Mouse (Mus musculus) limb, embryonic 11.5 days (tissue): ENCODE data around the gene Mrm3. TPM values are rescaled to one million over a fixed set of nuclear protein-coding genes. Genes with fewer than 3 reads are reported as not detected.
A peak's percentile ranks its signal among the peaks of the same experiment; 100 is the strongest.

Source experiments
- ATAC-seq: fragments of 200-750 bp; cut with Nextera tagmentation; 2 replicates; pipeline ENCODE4 v1.8.0; 2017; ENCODE audit warnings: low read depth; ENCODE audit not compliant: insufficient number of reproducible peaks, low FRiP score, low TSS enrichment
- DNase-seq: peaks from one replicate; pipeline ENCODE4 v3.0.0-alpha.2; 2015; ENCODE audit warnings: low spot score
- H3K27ac ChIP-seq: fragments of 300-500 bp; sonication (generic); replicated peaks from 2 replicates; pipeline ENCODE4 v1.5.1; 2014; ENCODE audit warnings: low read depth, mild to moderate bottlenecking, low read length
- H3K27me3 ChIP-seq: fragments of 300-500 bp; sonication (generic); 2 replicates; pipeline ENCODE4 v1.6.1; 2014; ENCODE audit warnings: mild to moderate bottlenecking, low read length, mixed read lengths; ENCODE audit not compliant: control insufficient read depth, insufficient read depth
- H3K36me3 ChIP-seq: fragments of 300-500 bp; sonication (generic); 2 replicates; pipeline ENCODE4 v1.6.1; 2014; ENCODE audit warnings: mild to moderate bottlenecking, low read length, moderate library complexity, mixed read lengths; ENCODE audit not compliant: control insufficient read depth, insufficient read depth
- H3K4me1 ChIP-seq: fragments of 300-500 bp; sonication (generic); 2 replicates; pipeline ENCODE4 v1.6.1; 2014; ENCODE audit warnings: low read length, mixed read lengths; ENCODE audit not compliant: control insufficient read depth, insufficient read depth
- H3K4me2 ChIP-seq: fragments of 300-500 bp; sonication (generic); 2 replicates; pipeline ENCODE4 v1.6.1; 2014; ENCODE audit warnings: low read depth, mild to moderate bottlenecking, moderate library complexity; ENCODE audit not compliant: severe bottlenecking
- H3K4me3 ChIP-seq: fragments of 300-500 bp; sonication (generic); 2 replicates; pipeline ENCODE4 v1.5.1; 2014; ENCODE audit warnings: low read depth, low read length
- H3K9ac ChIP-seq: fragments of 300-500 bp; sonication (generic); 2 replicates; pipeline ENCODE4 v1.6.1; 2014; ENCODE audit warnings: mild to moderate bottlenecking, low read length
- H3K9me3 ChIP-seq: fragments of 300-500 bp; sonication (generic); 2 replicates; pipeline ENCODE4 v1.6.1; 2016; ENCODE audit warnings: low read length; ENCODE audit not compliant: control insufficient read depth
- WGBS: fragments of 180-500 bp; shearing (Covaris S2); extraction: QIAGEN DNeasy Blood & Tissue Kit; methylation state at CpG from one replicate; pipeline ENCODE4 v1.1.7; 2014; 5-methylcytosine and 5-hydroxymethylcytosine counted together
- polyA plus RNA-seq: library from polyadenylated mRNA; unstranded; fragments of >200 nt; fragmentation: Nextera tagmentation; extraction: Ambion mirVana; gene quantifications from 2 replicates; pipeline ENCODE4 v1.2.1, GENCODE M21; 2014

Gene Mrm3
- polyA plus RNA-seq, 1 experiment from 2014 or later: 24.0 TPM

GRCm38 (mm10) chr11:76213841-76214240, 29.7 kb upstream of the Mrm3 start:
- ATAC-seq (no peak), DNase-seq (no peak)

GRCm38 (mm10) chr11:76215011-76215410, 28.5 kb upstream of the Mrm3 start:
- peaks cover 15% of the 10 kb centered on the region; the same call in 1 of the 2 replicates for H3K36me3 ChIP-seq

More at GRCm38 (mm10) chr11:76213841-76214240, 29.7 kb upstream of the Mrm3 start:
- Histone ChIP-seq H3K4me3 (no peak overlapping the region), H3K4me1 (peaks cover 3% of the 10 kb centered on the region; the same call in 1 of the 2 replicates), H3K9ac (no peak overlapping the region), H3K9me3 (no peaks in the 10 kb centered on the region), H3K27me3 (no peaks in the 10 kb centered on the region), H3K36me3 (peaks cover 15% of the 10 kb centered on the region; the same call in 1 of the 2 replicates), H3K4me2 (no peak overlapping the region), H3K27ac (no peak overlapping the region)
- 93% methylated on average over 5 of the region's 5 CpGs for WGBS

GRCm38 (mm10) chr11:76216049-76216540, 27.4 kb upstream of the Mrm3 start:
- H3K36me3 ChIP-seq: peaks cover 15% of the 10 kb centered on the region; the same call in 1 of the 2 replicates
- H3K27ac ChIP-seq: no peak overlapping the region
- peaks cover 3% of the 10 kb centered on the region; the same call in 1 of the 2 replicates for H3K4me1 ChIP-seq
- DNase-seq (no peak), ATAC-seq (no peak)
- WGBS: 91% methylated on average over 5 of the region's 5 CpGs
- H3K4me2 ChIP-seq: 0 out of 2 replicates have a peak overlapping the region, but pooled peaks have one; percentile 55
- peak overlapping the region; percentile 91; the same call in 1 of the 2 replicates for H3K9ac ChIP-seq
- H3K9me3 ChIP-seq: no peaks in the 10 kb centered on the region
- peak overlapping the region; percentile 67; the same call in 1 of the 2 replicates for H3K4me3 ChIP-seq
- no peaks in the 10 kb centered on the region for H3K27me3 ChIP-seq

More at GRCm38 (mm10) chr11:76215011-76215410, 28.5 kb upstream of the Mrm3 start:
- ATAC-seq (no peak), DNase-seq (no peak)
- H3K27ac ChIP-seq: no peak overlapping the region
- H3K9ac ChIP-seq: no peak overlapping the region
- H3K27me3 ChIP-seq: no peaks in the 10 kb centered on the region
- no peak overlapping the region for H3K4me3 ChIP-seq
- no peak overlapping the region for H3K4me2 ChIP-seq
- H3K4me1 ChIP-seq: peaks cover 3% of the 10 kb centered on the region; the same call in 1 of the 2 replicates
- 96% methylated on average over 2 of the region's 2 CpGs for WGBS
- H3K9me3 ChIP-seq: no peaks in the 10 kb centered on the region

- H3K4me3 ChIP-seq: peak overlapping the region; percentile 67
- WGBS: 6% methylated on average over 33 of the region's 33 CpGs
- H3K9me3 ChIP-seq: no peaks in the 10 kb centered on the region
- H3K27ac ChIP-seq: peak overlapping the region; percentile 49
- H3K9ac ChIP-seq: peak overlapping the region; percentile 91
- no peaks in the 10 kb centered on the region for H3K27me3 ChIP-seq
- H3K36me3 ChIP-seq: peaks cover 15% of the 10 kb centered on the region; the same call in 1 of the 2 replicates
- DNase-seq (no peak), ATAC-seq (no peak)
- peaks cover 3% of the 10 kb centered on the region; the same call in 1 of the 2 replicates for H3K4me1 ChIP-seq
- H3K4me2 ChIP-seq: peak overlapping the region; percentile 55
These were observed 26.7 kb upstream of the Mrm3 start for GRCm38 (mm10) chr11:76216681-76217389.

GRCm38 (mm10) chr11:76217390-76217800, 26.1 kb upstream of the Mrm3 start, which contains the start of the genes Dbil5 and Gemin4:
Gene Dbil5, plus strand, starts transcription at chr11:76217608.
Gene Gemin4, minus strand, starts transcription at chr11:76217664.
- Histone ChIP-seq H3K27me3 (no peaks in the 10 kb centered on the region), H3K9me3 (no peaks in the 10 kb centered on the region), H3K4me2 (peak within 1 kb of the TSS; percentile 55), H3K4me3 (peak within 1 kb of the TSS; percentile 67), H3K4me1 (peaks cover 3% of the 10 kb centered on the region; the same call in 1 of the 2 replicates), H3K36me3 (peaks cover 10% of the 10 kb centered on the region; the same call in 1 of the 2 replicates), H3K9ac (peak within 1 kb of the TSS; percentile 91), H3K27ac (peak within 1 kb of the TSS; percentile 49)
- ATAC-seq (peak; percentile 96), DNase-seq (peak; percentile 100)
- under 1% methylated on average over 35 of the region's 35 CpGs for WGBS

- DNase-seq (no peak), ATAC-seq (no peak)
- Histone ChIP-seq H3K9me3 (no peaks in the 10 kb centered on the region), H3K9ac (no peak overlapping the region), H3K4me3 (no peak overlapping the region), H3K36me3 (no peaks in the 10 kb centered on the region; the same call in 1 of the 2 replicates), H3K4me2 (no peak overlapping the region), H3K27me3 (no peaks in the 10 kb centered on the region), H3K4me1 (no peaks in the 10 kb centered on the region), H3K27ac (no peak overlapping the region)
- WGBS: 94% methylated on average over 5 of the region's 5 CpGs
These were observed 18.9 kb upstream of the Mrm3 start for GRCm38 (mm10) chr11:76224631-76225030.

GRCm38 (mm10) chr11:76225051-76225450, 18.5 kb upstream of the Mrm3 start:
- Histone ChIP-seq H3K27ac (no peak overlapping the region), H3K4me1 (no peaks in the 10 kb centered on the region), H3K4me2 (no peak overlapping the region), H3K27me3 (no peaks in the 10 kb centered on the region), H3K9me3 (no peaks in the 10 kb centered on the region), H3K9ac (no peak overlapping the region), H3K36me3 (no peaks in the 10 kb centered on the region; the same call in 1 of the 2 replicates), H3K4me3 (no peak overlapping the region)
- no peak for ATAC-seq
- DNase-seq: no peak

- no peak overlapping the region for H3K27ac ChIP-seq
- H3K4me1 ChIP-seq: no peaks in the 10 kb centered on the region
- WGBS: 92% methylated on average over 3 of the region's 3 CpGs
- no peaks in the 10 kb centered on the region for H3K9me3 ChIP-seq
- no peak overlapping the region for H3K9ac ChIP-seq
- ATAC-seq: no peak
- H3K4me2 ChIP-seq: no peak overlapping the region
- H3K27me3 ChIP-seq: no peaks in the 10 kb centered on the region
- no peak for DNase-seq
- H3K4me3 ChIP-seq: no peak overlapping the region
- H3K36me3 ChIP-seq: peaks cover 4% of the 10 kb centered on the region; the same call in 1 of the 2 replicates
These were observed 7.4 kb upstream of the Mrm3 start for GRCm38 (mm10) chr11:76236136-76236535.
